ENCODE assay signal across 10 mouse cellular contexts in genomic region chr2:69851427-69852058, GRCm38 (mm10). TPM values are rescaled to one million over a fixed set of nuclear protein-coding genes. Genes with fewer than 3 reads are reported as not detected.
DNase-seq lines count a peak whose midpoint lies in the region; ATAC-seq and TF ChIP-seq lines count a peak whose summit lies in the region.
"Had no signal": no experiment of that assay in that cellular context is flagged by ENCODE, and none has a peak within 500 bp of the region (broad histone marks: within the 10 kb centered on the region; RNA-seq: fewer than 3 reads in every experiment).

No protein-coding gene starts in this region.

- H3K4me1 ChIP-seq in lung, adult 2 months (ENCODE audit: control insufficient read depth, insufficient read depth, low read length): no peaks in the 10 kb centered on the region; the same call in 1 of the 2 replicates
- H3K4me1 ChIP-seq: embryonic facial prominence, embryonic 15.5 days had no signal

- peak; percentile 75 for ATAC-seq in erythroid progenitor cell, adult 5-6 weeks (replicated peaks; ENCODE audit: low FRiP score, poor library complexity, severe bottlenecking)
- ATAC-seq in megakaryocyte, adult 5-6 weeks (ENCODE audit: poor library complexity, severe bottlenecking): 0 out of 2 replicates have a peak, but pooled peaks have one; percentile 45
- no peak for ATAC-seq in frontal cortex, adult (ENCODE audit: low TSS enrichment)

- H3K4me3 ChIP-seq in lung, adult 2 months (replicated peaks; ENCODE audit: extremely low read depth, low read depth, low read length): no peak overlapping the region
- H3K4me3 ChIP-seq: embryonic facial prominence, embryonic 15.5 days had no signal

- peak; percentile 10; the same call in 1 of the 2 replicates for TF ChIP-seq CTCF in lung, adult 2 months (IDR thresholded peaks at IDR 0.05; ENCODE audit: insufficient read depth, low read length)

- DNase-seq in adrenal gland, postnatal 14 days: peak; percentile 21
- no peak for DNase-seq in adrenal gland, postnatal 25 days
- DNase-seq in lung, adult 2 months: no peak
- DNase-seq in lung, postnatal 14 days: no peak
- no peak for DNase-seq in urinary bladder, postnatal 10 days (ENCODE audit: low spot score)
- DNase-seq: heart, adult 11 months had no signal

- no peak for TF ChIP-seq POLR2A in lung, adult 2 months (IDR thresholded peaks at IDR 0.05; ENCODE audit: borderline replicate concordance, extremely low read depth, low read depth, low read length)

- 74% methylated on average over 2 of the region's 2 CpGs for WGBS in lung, adult 2 months

RNA-seq across cellular contexts. Expression of gene Ssb, which starts 9.8 kb away (rescaled TPM):
- 185 TPM in 2 replicates for total RNA-seq in adrenal gland, postnatal 14 days (2021)
- total RNA-seq in adrenal gland, postnatal 25 days (2021): 178 and 218 TPM in 2 replicates
- polyA plus RNA-seq in lung, adult 2 months (2012; rRNA removed): 1.7 and 4.2 TPM in 2 replicates
- total RNA-seq in erythroid progenitor cell, adult 5-6 weeks (2015; ENCODE audit: low replicate concordance): 160 and 179 TPM in 2 replicates
- total RNA-seq in erythroid progenitor cell, adult 5-6 weeks (2017; ENCODE audit: low replicate concordance): 183 and 211 TPM in 2 replicates
- total RNA-seq in megakaryocyte, adult 5-6 weeks (2015): 197 and 221 TPM in 2 replicates
- total RNA-seq in megakaryocyte, adult 5-6 weeks (2017): 298 and 306 TPM in 2 replicates

RNA-seq across cellular contexts. Expression of gene Klhl23, which starts 29.8 kb away (rescaled TPM):
- 10.6 and 11.0 TPM in 2 replicates for total RNA-seq in adrenal gland, postnatal 14 days (2021)
- total RNA-seq in adrenal gland, postnatal 25 days (2021): 14.8 and 16.8 TPM in 2 replicates
- polyA plus RNA-seq in lung, adult 2 months (2012; rRNA removed): 3.0 and 5.8 TPM in 2 replicates
- total RNA-seq in erythroid progenitor cell, adult 5-6 weeks (2015; ENCODE audit: low replicate concordance): 4.0 and 6.7 TPM in 2 replicates
- total RNA-seq in erythroid progenitor cell, adult 5-6 weeks (2017; ENCODE audit: low replicate concordance): 1.6 and 12.1 TPM in 2 replicates
- total RNA-seq in megakaryocyte, adult 5-6 weeks (2015): 3.5 and 3.7 TPM in 2 replicates
- total RNA-seq in megakaryocyte, adult 5-6 weeks (2017): 8.7 and 10.9 TPM in 2 replicates

RNA-seq across cellular contexts. Expression of gene Mettl5, which starts 33.9 kb away (rescaled TPM):
- 22.3 and 26.6 TPM in 2 replicates for total RNA-seq in adrenal gland, postnatal 14 days (2021)
- 19.6 and 23.6 TPM in 2 replicates for total RNA-seq in adrenal gland, postnatal 25 days (2021)
- polyA plus RNA-seq in lung, adult 2 months (2012; rRNA removed): 4.0 and 4.6 TPM in 2 replicates
- 18.0 and 22.7 TPM in 2 replicates for total RNA-seq in erythroid progenitor cell, adult 5-6 weeks (2015; ENCODE audit: low replicate concordance)
- 14.1 and 25.4 TPM in 2 replicates for total RNA-seq in erythroid progenitor cell, adult 5-6 weeks (2017; ENCODE audit: low replicate concordance)
- total RNA-seq in megakaryocyte, adult 5-6 weeks (2015): 20.9 and 24.8 TPM in 2 replicates
- 20.0 and 22.4 TPM in 2 replicates for total RNA-seq in megakaryocyte, adult 5-6 weeks (2017)

RNA-seq across cellular contexts. Expression of gene Ubr3, which starts 45.5 kb away (rescaled TPM):
- total RNA-seq in adrenal gland, postnatal 14 days (2021): 67.5 and 74.4 TPM in 2 replicates
- total RNA-seq in adrenal gland, postnatal 25 days (2021): 94.7 and 112 TPM in 2 replicates
- 10.2 and 14.3 TPM in 2 replicates for polyA plus RNA-seq in lung, adult 2 months (2012; rRNA removed)
- 70.3 and 101 TPM in 2 replicates for total RNA-seq in erythroid progenitor cell, adult 5-6 weeks (2015; ENCODE audit: low replicate concordance)
- 53.0 and 72.6 TPM in 2 replicates for total RNA-seq in erythroid progenitor cell, adult 5-6 weeks (2017; ENCODE audit: low replicate concordance)
- total RNA-seq in megakaryocyte, adult 5-6 weeks (2015): 48.8 and 55.3 TPM in 2 replicates
- 40.8 and 72.2 TPM in 2 replicates for total RNA-seq in megakaryocyte, adult 5-6 weeks (2017)
